Mouse (Mus musculus) bone marrow macrophage, adult 2 months (primary cell): Measurements from ENCODE around the gene Inpp4a.

ENCODE experiments used
- CTCF ChIP-seq: IDR thresholded peaks from 2 replicates; pipeline ENCODE4 v1.5.1; 2012; ENCODE audit warnings: low read depth, mild to moderate bottlenecking, low read length, moderate library complexity
- POLR2A ChIP-seq: IDR thresholded peaks from 2 replicates; pipeline ENCODE4 v1.6.1; 2012; ENCODE audit warnings: mild to moderate bottlenecking, low read depth, low read length, borderline replicate concordance

GRCm38 (mm10) chr1:37329831-37330230 is 30.2 kb downstream of the Inpp4a start:
- TF ChIP-seq CTCF (no peak), POLR2A (no peak)
